Mouse (Mus musculus): ENCODE measurements around the gene Ring1. TPM values are rescaled to one million over a fixed set of nuclear protein-coding genes. Genes with fewer than 3 reads are reported as not detected.

Gene Ring1
- polyA plus RNA-seq, 1 experiment from 2014 or later = 3.8 TPM

GRCm38 (mm10) chr17:34032174-34032632 is 7.7 kb upstream of the Ring1 start:
- peak overlapping the region; percentile 87 for H3K4me2 ChIP-seq (ENCODE audit: low read depth, low read length)
- H3K27me3 ChIP-seq (ENCODE audit: control insufficient read depth, insufficient read depth, low read length) = no peaks in the 10 kb centered on the region
- peak; percentile 55 for DNase-seq (ENCODE audit: low spot score)
- peak overlapping the region; percentile 93 for H3K9ac ChIP-seq (replicated peaks; ENCODE audit: low read length)
- WGBS = under 1% methylated on average over 39 of the region's 48 CpGs
- H3K9me3 ChIP-seq (replicated peaks; ENCODE audit: control insufficient read depth, low read length) = no peaks in the 10 kb centered on the region
- H3K36me3 ChIP-seq (replicated peaks; ENCODE audit: control insufficient read depth, insufficient read depth, low read depth, low read length) = peaks cover 11% of the 10 kb centered on the region
- peak overlapping the region; percentile 93 for H3K4me3 ChIP-seq (ENCODE audit: low read depth, low read length)
- no peak for ATAC-seq (replicated peaks; ENCODE audit: insufficient number of reproducible peaks, low FRiP score, low TSS enrichment, low read depth)
- H3K27ac ChIP-seq (replicated peaks; ENCODE audit: low read depth, low read length) = peak overlapping the region; percentile 91
- H3K4me1 ChIP-seq (ENCODE audit: control insufficient read depth, insufficient read depth, low read length) = peaks cover 13% of the 10 kb centered on the region; the same call in 1 of the 2 replicates

DNA sequence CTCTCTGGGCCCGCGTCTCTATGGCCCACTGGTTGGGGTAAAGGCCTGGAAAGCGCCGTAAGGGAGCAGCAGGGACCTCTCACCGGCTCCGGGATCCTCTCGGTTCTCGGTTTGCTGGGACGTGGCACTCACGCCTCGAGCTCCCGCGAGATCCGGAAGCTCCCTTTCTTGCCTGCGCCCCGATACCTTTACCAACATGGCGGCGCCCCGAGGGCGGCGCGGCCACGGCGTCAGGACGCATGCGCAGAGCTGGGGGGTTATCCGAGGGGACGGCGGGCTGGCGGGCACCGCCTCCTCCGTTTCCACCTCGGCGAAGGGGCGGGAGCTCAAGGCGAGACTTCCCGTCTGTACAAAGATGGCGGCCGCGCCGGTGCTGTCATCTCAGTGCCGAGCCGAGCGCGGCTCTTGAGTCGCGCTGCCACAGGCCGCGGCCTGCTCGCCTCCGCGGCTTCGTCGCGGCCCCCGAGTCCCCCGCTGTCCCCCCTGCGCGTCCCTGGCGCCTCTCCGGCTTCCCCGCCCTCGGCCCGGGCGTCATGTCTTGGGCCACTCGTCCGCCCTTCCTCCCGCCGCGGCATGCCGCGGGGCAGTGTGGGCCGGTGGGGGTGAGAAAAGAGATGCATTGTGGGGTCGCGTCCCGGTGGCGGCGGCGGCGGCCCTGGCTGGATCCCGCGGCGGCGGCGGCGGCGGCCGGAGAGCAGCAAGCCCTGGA is 7.1 kb upstream of the Ring1 start, which contains the start of the genes Slc39a7 and Rxrb:
Gene Slc39a7, minus strand, starts transcription at position 218 of the 709 bp plus-strand sequence.
Gene Rxrb, plus strand, starts transcription at position 348 of the 709 bp plus-strand sequence.
- Histone ChIP-seq H3K4me2 (ENCODE audit: low read depth, low read length) (peak within 1 kb of the TSS; percentile 87), H3K36me3 (replicated peaks; ENCODE audit: control insufficient read depth, insufficient read depth, low read depth, low read length) (peaks cover 11% of the 10 kb centered on the region), H3K9me3 (replicated peaks; ENCODE audit: control insufficient read depth, low read length) (no peaks in the 10 kb centered on the region), H3K27ac (replicated peaks; ENCODE audit: low read depth, low read length) (peak within 1 kb of the TSS; percentile 91), H3K27me3 (ENCODE audit: control insufficient read depth, insufficient read depth, low read length) (no peaks in the 10 kb centered on the region), H3K9ac (replicated peaks; ENCODE audit: low read length) (peak within 1 kb of the TSS; percentile 93), H3K4me1 (ENCODE audit: control insufficient read depth, insufficient read depth, low read length) (peaks cover 18% of the 10 kb centered on the region), H3K4me3 (ENCODE audit: low read depth, low read length) (peak within 1 kb of the TSS; percentile 93)
- ATAC-seq (replicated peaks; ENCODE audit: insufficient number of reproducible peaks, low FRiP score, low TSS enrichment, low read depth) = peak; percentile 36
- WGBS = under 1% methylated on average over 58 of the region's 88 CpGs
- peak; percentile 97 for DNase-seq (ENCODE audit: low spot score)

DNA sequence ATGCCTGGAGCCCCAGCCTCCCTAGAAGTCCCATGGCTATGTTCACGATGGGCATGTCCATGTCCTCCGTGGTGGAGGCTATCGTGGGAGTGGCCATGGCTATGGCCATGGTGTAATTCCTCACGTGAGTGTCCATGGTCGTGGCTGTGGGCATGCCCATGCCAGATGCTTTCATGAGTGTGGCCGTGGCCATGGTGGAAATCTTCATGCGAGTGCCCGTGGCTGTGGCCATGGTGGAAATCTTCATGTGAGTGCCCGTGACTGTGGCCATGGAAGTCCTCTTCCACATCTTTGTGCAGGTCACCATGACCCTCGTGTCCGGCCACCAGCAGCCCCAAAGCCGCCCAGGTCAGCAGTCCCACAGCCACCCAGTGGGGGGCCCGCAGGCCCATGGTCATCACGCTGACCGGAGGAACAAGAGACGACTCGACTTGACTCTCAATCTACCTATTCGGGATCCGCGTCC is 6.4 kb upstream of the Ring1 start:
- Histone ChIP-seq H3K4me2 (ENCODE audit: low read depth, low read length) (peak overlapping the region; percentile 87), H3K27ac (replicated peaks; ENCODE audit: low read depth, low read length) (no peak overlapping the region), H3K9ac (replicated peaks; ENCODE audit: low read length) (peak overlapping the region; percentile 93), H3K4me3 (ENCODE audit: low read depth, low read length) (peak overlapping the region; percentile 93), H3K4me1 (ENCODE audit: control insufficient read depth, insufficient read depth, low read length) (peaks cover 18% of the 10 kb centered on the region), H3K9me3 (replicated peaks; ENCODE audit: control insufficient read depth, low read length) (no peaks in the 10 kb centered on the region), H3K36me3 (replicated peaks; ENCODE audit: control insufficient read depth, insufficient read depth, low read depth, low read length) (peaks cover 11% of the 10 kb centered on the region), H3K27me3 (ENCODE audit: control insufficient read depth, insufficient read depth, low read length) (no peaks in the 10 kb centered on the region)
- 5% methylated on average over 20 of the region's 20 CpGs for WGBS
- no peak for ATAC-seq (replicated peaks; ENCODE audit: insufficient number of reproducible peaks, low FRiP score, low TSS enrichment, low read depth)
- DNase-seq (ENCODE audit: low spot score) = no peak

- no peak for ATAC-seq (replicated peaks; ENCODE audit: insufficient number of reproducible peaks, low FRiP score, low TSS enrichment, low read depth)
- H3K4me3 ChIP-seq (ENCODE audit: low read depth, low read length) = peak overlapping the region; percentile 93
- H3K9ac ChIP-seq (replicated peaks; ENCODE audit: low read length) = peak overlapping the region; percentile 93
- DNase-seq (ENCODE audit: low spot score) = no peak
- peaks cover 22% of the 10 kb centered on the region for H3K4me1 ChIP-seq (ENCODE audit: control insufficient read depth, insufficient read depth, low read length)
- H3K27ac ChIP-seq (replicated peaks; ENCODE audit: low read depth, low read length) = no peak overlapping the region
- H3K9me3 ChIP-seq (replicated peaks; ENCODE audit: control insufficient read depth, low read length) = no peaks in the 10 kb centered on the region
- no peaks in the 10 kb centered on the region for H3K27me3 ChIP-seq (ENCODE audit: control insufficient read depth, insufficient read depth, low read length)
- WGBS = 82% methylated on average over 21 of the region's 21 CpGs
- peaks cover 11% of the 10 kb centered on the region for H3K36me3 ChIP-seq (replicated peaks; ENCODE audit: control insufficient read depth, insufficient read depth, low read depth, low read length)
- peak overlapping the region; percentile 87 for H3K4me2 ChIP-seq (ENCODE audit: low read depth, low read length)
Observed at GRCm38 (mm10) chr17:34029890-34030595, 5.6 kb upstream of the Ring1 start.

- no peak overlapping the region for H3K4me2 ChIP-seq (ENCODE audit: low read depth, low read length)
- no peak overlapping the region for H3K27ac ChIP-seq (replicated peaks; ENCODE audit: low read depth, low read length)
- peak overlapping the region; percentile 93; the same call in 1 of the 2 replicates for H3K4me3 ChIP-seq (ENCODE audit: low read depth, low read length)
- H3K27me3 ChIP-seq (ENCODE audit: control insufficient read depth, insufficient read depth, low read length) = no peaks in the 10 kb centered on the region
- peaks cover 22% of the 10 kb centered on the region for H3K4me1 ChIP-seq (ENCODE audit: control insufficient read depth, insufficient read depth, low read length)
- peak overlapping the region; percentile 0; the same call in 1 of the 2 replicates for H3K9ac ChIP-seq (replicated peaks; ENCODE audit: low read length)
- DNase-seq (ENCODE audit: low spot score) (no peak), ATAC-seq (replicated peaks; ENCODE audit: insufficient number of reproducible peaks, low FRiP score, low TSS enrichment, low read depth) (no peak)
- 86% methylated on average over 18 of the region's 18 CpGs for WGBS
- peaks cover 11% of the 10 kb centered on the region for H3K36me3 ChIP-seq (replicated peaks; ENCODE audit: control insufficient read depth, insufficient read depth, low read depth, low read length)
- H3K9me3 ChIP-seq (replicated peaks; ENCODE audit: control insufficient read depth, low read length) = no peaks in the 10 kb centered on the region
Observed at GRCm38 (mm10) chr17:34029150-34029889, 4.8 kb upstream of the Ring1 start.

DNA sequence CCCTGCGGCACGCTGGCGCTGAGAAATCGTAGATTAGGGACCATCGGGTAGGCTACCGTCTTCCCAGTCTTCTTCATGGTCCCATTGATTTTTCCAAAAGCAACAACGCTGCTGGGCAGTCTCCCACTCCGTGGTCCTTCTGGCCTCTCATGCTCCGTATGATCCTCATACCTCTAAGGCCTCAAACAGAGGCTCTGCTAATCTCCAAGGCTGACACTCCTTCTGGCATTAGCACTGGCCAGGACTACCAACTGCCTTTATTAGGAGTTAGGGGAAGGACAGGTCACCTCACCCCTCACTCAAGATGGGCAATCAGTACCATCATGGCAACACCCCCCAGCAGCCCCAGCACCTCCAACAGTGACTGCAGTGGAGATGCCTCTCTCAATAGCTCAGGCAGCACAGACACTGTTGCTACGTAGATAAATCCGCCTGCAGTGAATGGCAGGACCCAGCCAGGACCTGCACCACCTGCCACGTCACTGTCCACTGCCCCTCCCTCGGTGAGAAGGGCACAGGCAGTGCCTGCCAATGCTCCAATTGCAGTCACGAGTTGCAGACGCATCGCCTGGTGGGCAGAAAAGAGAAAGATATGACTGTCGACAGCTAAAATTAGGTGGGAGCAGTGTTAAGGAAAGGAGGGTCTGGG is 4.1 kb upstream of the Ring1 start:
- peak overlapping the region; percentile 44; the same call in 1 of the 2 replicates for H3K4me3 ChIP-seq (ENCODE audit: low read depth, low read length)
- no peaks in the 10 kb centered on the region for H3K27me3 ChIP-seq (ENCODE audit: control insufficient read depth, insufficient read depth, low read length)
- peak overlapping the region; percentile 25 for H3K9ac ChIP-seq (replicated peaks; ENCODE audit: low read length)
- 69% methylated on average over 17 of the region's 17 CpGs for WGBS
- H3K9me3 ChIP-seq (replicated peaks; ENCODE audit: control insufficient read depth, low read length) = no peaks in the 10 kb centered on the region
- peak overlapping the region; percentile 88; the same call in 1 of the 2 replicates for H3K4me2 ChIP-seq (ENCODE audit: low read depth, low read length)
- DNase-seq (ENCODE audit: low spot score) (no peak), ATAC-seq (replicated peaks; ENCODE audit: insufficient number of reproducible peaks, low FRiP score, low TSS enrichment, low read depth) (no peak)
- peaks cover 11% of the 10 kb centered on the region for H3K36me3 ChIP-seq (replicated peaks; ENCODE audit: control insufficient read depth, insufficient read depth, low read depth, low read length)
- H3K27ac ChIP-seq (replicated peaks; ENCODE audit: low read depth, low read length) = peak overlapping the region; percentile 65
- peaks cover 27% of the 10 kb centered on the region for H3K4me1 ChIP-seq (ENCODE audit: control insufficient read depth, insufficient read depth, low read length)

- 0% methylated on average over 47 of the region's 49 CpGs for WGBS
- Histone ChIP-seq H3K9ac (replicated peaks; ENCODE audit: low read length) (peak within 1 kb of the TSS; percentile 67), H3K27ac (replicated peaks; ENCODE audit: low read depth, low read length) (peak within 1 kb of the TSS; percentile 68), H3K4me3 (ENCODE audit: low read depth, low read length) (peak within 1 kb of the TSS; percentile 44), H3K27me3 (ENCODE audit: control insufficient read depth, insufficient read depth, low read length) (no peaks in the 10 kb centered on the region), H3K4me2 (ENCODE audit: low read depth, low read length) (peak within 1 kb of the TSS; percentile 88), H3K9me3 (replicated peaks; ENCODE audit: control insufficient read depth, low read length) (no peaks in the 10 kb centered on the region), H3K36me3 (replicated peaks; ENCODE audit: control insufficient read depth, insufficient read depth, low read depth, low read length) (peaks cover 13% of the 10 kb centered on the region), H3K4me1 (ENCODE audit: control insufficient read depth, insufficient read depth, low read length) (peaks cover 27% of the 10 kb centered on the region)
- peak; percentile 77 for ATAC-seq (replicated peaks; ENCODE audit: insufficient number of reproducible peaks, low FRiP score, low TSS enrichment, low read depth)
- peak; percentile 96 for DNase-seq (ENCODE audit: low spot score)
Observed at GRCm38 (mm10) chr17:34027656-34028223, 3.3 kb upstream of the Ring1 start, which contains the start of gene H2-Ke6. Gene H2-Ke6, minus strand, starts transcription at chr17:34028060.

All from embryonic facial prominence, embryonic 11.5 days (tissue).